In the genomic region with DNA sequence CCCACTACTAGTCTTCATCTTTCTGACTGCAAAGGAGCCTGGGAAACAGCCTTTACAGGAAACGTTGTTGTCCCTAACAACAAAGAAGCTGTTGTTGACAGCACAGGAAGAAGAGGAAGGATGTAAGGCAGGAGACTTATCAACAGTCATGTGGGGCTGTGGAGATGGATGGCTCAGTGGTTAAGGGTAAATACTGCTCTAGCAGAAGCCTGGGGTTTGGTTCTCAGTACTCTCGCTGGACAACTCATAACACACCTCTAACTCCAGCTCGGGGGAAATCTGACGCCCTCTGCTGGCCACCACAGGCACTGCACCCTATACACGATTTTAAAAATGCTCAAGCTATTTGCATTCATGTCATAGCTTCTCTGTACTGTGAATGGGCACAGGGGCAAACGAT, we compare ENCODE assay signal across 12 mouse cellular contexts.
DNase-seq lines count a peak whose midpoint lies in the region; ATAC-seq and TF ChIP-seq lines count a peak whose summit lies in the region.
"Had no signal": no experiment of that assay in that cellular context is flagged by ENCODE, and none has a peak within 500 bp of the region (broad histone marks: within the 10 kb centered on the region; RNA-seq: fewer than 3 reads in every experiment).

No protein-coding gene starts in this region.

- H3K27ac ChIP-seq in left cerebral cortex, adult 2 months, result no peak overlapping the region
- H3K27ac ChIP-seq in kidney, embryonic 15.5 days, result no peak overlapping the region
- H3K27ac ChIP-seq: limb, embryonic 10.5 days had no signal

- H3K4me1 ChIP-seq in kidney, embryonic 15.5 days, result peaks cover 13% of the 10 kb centered on the region

- intact Hi-C loops in left cerebral cortex, adult 2 months (cut with DNase I), result no loop called here
- intact Hi-C loops in left cerebral cortex, postnatal 4 days (cut with DNase I), result no loop called here

- no peaks in the 10 kb centered on the region for H3K27me3 ChIP-seq in kidney, embryonic 15.5 days

- no peak for DNase-seq in left cerebral cortex, adult 2 months (ENCODE audit: extremely low spot score in 1 of 2, low spot score in 2 of 2)
- no peak for DNase-seq in left cerebral cortex, postnatal 4 days
- DNase-seq in CD4-positive, CD25-positive, alpha-beta regulatory T cell, adult 2 months (ENCODE audit: low read depth, low spot score), result peak; percentile 67
- DNase-seq in R1 (ENCODE audit: low read depth, low spot score), result peak; percentile 55
- peak; percentile 39 for DNase-seq in natural killer cell, adult 2 months (ENCODE audit: low spot score in 2 of 2)
- DNase-seq in urinary bladder, postnatal 14 days (ENCODE audit: low spot score), result no peak
- DNase-seq in urinary bladder, postnatal 10 days (ENCODE audit: low spot score), result no peak
- DNase-seq: cerebellum, adult 9-11 months; kidney, adult 8-10 months had no signal

- H3K4me2 ChIP-seq in kidney, embryonic 15.5 days, result no peak overlapping the region
- H3K4me2 ChIP-seq: midbrain, embryonic 11.5 days had no signal

- no peak for ATAC-seq in kidney, embryonic 15.5 days (replicated peaks; ENCODE audit: low FRiP score)

- TF ChIP-seq CTCF in left cerebral cortex, adult 2 months (IDR thresholded peaks at IDR 0.05), result peak; percentile 53

- 40% methylated on average over 6 of the region's 6 CpGs for WGBS in kidney, embryonic 15.5 days

- no peaks in the 10 kb centered on the region for H3K9me3 ChIP-seq in kidney, embryonic 15.5 days (replicated peaks)
- H3K9me3 ChIP-seq: limb, embryonic 10.5 days had no signal

- H3K36me3 ChIP-seq in kidney, embryonic 15.5 days, result no peaks in the 10 kb centered on the region
- H3K36me3 ChIP-seq: limb, embryonic 10.5 days had no signal

- no peak overlapping the region for H3K9ac ChIP-seq in kidney, embryonic 15.5 days

- no peak overlapping the region for H3K4me3 ChIP-seq in left cerebral cortex, adult 2 months
- H3K4me3 ChIP-seq in kidney, embryonic 15.5 days (replicated peaks), result no peak overlapping the region
- H3K4me3 ChIP-seq: limb, embryonic 10.5 days had no signal

Comparison
In these comparisons a context has a peak if more than half of its experiments do, and no peak if none do; other contexts are left out.
1. DNase-seq: peak in CD4-positive, CD25-positive, alpha-beta regulatory T cell, adult 2 months (single experiment), R1 (single experiment) and natural killer cell, adult 2 months (2 of 2); none in left cerebral cortex, adult 2 months (0 of 2), left cerebral cortex, postnatal 4 days (single experiment), urinary bladder, postnatal 14 days (single experiment) and urinary bladder, postnatal 10 days (single experiment).